Mouse (Mus musculus) ES-E14 (cell line): ENCODE results near the gene Zfp526. TPM values are rescaled to one million over a fixed set of nuclear protein-coding genes. Genes with fewer than 3 reads are reported as not detected.

ENCODE experiments used
- DNase-seq: peaks from one replicate; pipeline ENCODE4 v3.0.0-alpha.2; 2013; ENCODE audit warnings: low read depth, low spot score
- H3K27ac ChIP-seq: 2 replicates; pipeline ENCODE4 v1.5.1; 2012; ENCODE audit warnings: low read depth, mild to moderate bottlenecking, low read length, moderate library complexity, mixed read lengths; ENCODE audit not compliant: poor library complexity, insufficient read depth, severe bottlenecking
- H3K36me3 ChIP-seq: 2 replicates; pipeline ENCODE4 v1.6.1; 2012; ENCODE audit warnings: mild to moderate bottlenecking, low read length, moderate library complexity, mixed read lengths; ENCODE audit not compliant: control insufficient read depth, poor library complexity, insufficient read depth, severe bottlenecking
- H3K4me1 ChIP-seq, 2 experiments: fragments of 150-350 bp in 1 of 2; sonication (generic) in 1 of 2; 2 replicates each; pipeline ENCODE4 v1.6.1; 2012; ENCODE audit warnings: low read length in 2 of 2, mild to moderate bottlenecking in 1 of 2, mixed read lengths in 1 of 2; ENCODE audit not compliant: control insufficient read depth in 2 of 2, insufficient read depth in 2 of 2, poor library complexity in 1 of 2
- H3K4me3 ChIP-seq, 2 experiments: fragments of 150-350 bp in 1 of 2; sonication (generic) in 1 of 2; 2 replicates each; pipeline ENCODE4 v1.5.1; 2012; ENCODE audit warnings: low read length in 2 of 2, low read depth in 1 of 2, mild to moderate bottlenecking in 1 of 2, mixed read lengths in 1 of 2; ENCODE audit not compliant: insufficient read depth in 1 of 2, poor library complexity in 1 of 2, severe bottlenecking in 1 of 2
- H3K9ac ChIP-seq: 2 replicates; pipeline ENCODE4 v1.6.1; 2012; ENCODE audit warnings: low read depth, mild to moderate bottlenecking, low read length, mixed read lengths; ENCODE audit not compliant: poor library complexity, insufficient read depth, severe bottlenecking
- H3K9me3 ChIP-seq: fragments of 150-350 bp; sonication (generic); 2 replicates; pipeline ENCODE4 v1.6.1; 2012; ENCODE audit warnings: low read depth, mild to moderate bottlenecking, low read length; ENCODE audit not compliant: control insufficient read depth, insufficient read depth
- CHD2 ChIP-seq: IDR thresholded peaks from 2 replicates; pipeline ENCODE4 v1.6.1; 2014; ENCODE audit warnings: mild to moderate bottlenecking, low read depth, low read length, inconsistent platforms
- HCFC1 ChIP-seq: IDR thresholded peaks from 2 replicates; pipeline ENCODE4 v1.6.1; 2012; ENCODE audit warnings: low read length, inconsistent platforms, borderline replicate concordance; ENCODE audit not compliant: insufficient read depth
- MAFK ChIP-seq: IDR thresholded peaks from 2 replicates; pipeline ENCODE4 v1.6.1; 2014; ENCODE audit warnings: mild to moderate bottlenecking, low read depth, low read length, inconsistent platforms; ENCODE audit not compliant: insufficient read depth
- ZC3H11A ChIP-seq: IDR thresholded peaks from 2 replicates; pipeline ENCODE4 v1.6.1; 2012; ENCODE audit warnings: low read depth, mild to moderate bottlenecking, inconsistent platforms, low read length, borderline replicate concordance
- ZNF384 ChIP-seq: IDR thresholded peaks from 2 replicates; pipeline ENCODE4 v1.6.1; 2012; ENCODE audit warnings: low read depth, low read length, inconsistent platforms
- in situ Hi-C, 2 experiments: fragments of 600-800 bp; cut with MboI; formaldehyde crosslinking; loops; one replicate each; pipeline ENCODE4 v1.15.1; 2025; ENCODE audit warnings: low sequenced_read_pairs in 2 of 2, inconsistent platforms in 1 of 2; ENCODE audit not compliant: unreplicated experiment in 2 of 2
- total RNA-seq: library from RNA; depleted of rRNA; stranded (reverse); fragments of 300-350 nt; gene quantifications from 2 replicates; pipeline ENCODE4 v1.2.3, GENCODE M21; 2012

The Zfp526 gene
- total RNA-seq, 1 experiment, result 5.0 TPM

- H3K27ac ChIP-seq, result peak overlapping the region; percentile 67
- TF ChIP-seq ZC3H11A, result no peak
- 0 out of 2 replicates have a peak, but pooled peaks have one; percentile 48 for TF ChIP-seq CHD2
- H3K9me3 ChIP-seq, result no peaks in the 10 kb centered on the region
- peak overlapping the region in 1 of 2 experiments; percentile 36; a peak in 3 of 4 replicates for H3K4me3 ChIP-seq
- peak; percentile 47 for DNase-seq
- no peaks in the 10 kb centered on the region for H3K36me3 ChIP-seq
- H3K9ac ChIP-seq, result peak overlapping the region; percentile 16; the same call in 1 of the 2 replicates
- peaks cover 11 to 16% of the 10 kb centered on the region in 2 experiments for H3K4me1 ChIP-seq
- in situ Hi-C loops, result no loop called here
These were observed 29.1 kb upstream of the Zfp526 start for GRCm38 (mm10) chr7:25192110-25192509.

- TF ChIP-seq ZC3H11A, result no peak
- no peak for TF ChIP-seq CHD2
- no peak for TF ChIP-seq HCFC1
- no peak for TF ChIP-seq ZNF384
- no peak for TF ChIP-seq MAFK
- peaks cover 6 to 16% of the 10 kb centered on the region in 2 experiments; a peak in 3 of 4 replicates for H3K4me1 ChIP-seq
- H3K27ac ChIP-seq, result no peak overlapping the region
- no peak for DNase-seq
- no peaks in the 10 kb centered on the region for H3K9me3 ChIP-seq
- no peaks in the 10 kb centered on the region for H3K36me3 ChIP-seq
- in situ Hi-C loops, result no loop called here
- H3K4me3 ChIP-seq, result no peak overlapping the region
- H3K9ac ChIP-seq, result no peak overlapping the region
These were observed 26.1 kb upstream of the Zfp526 start for GRCm38 (mm10) chr7:25195148-25195547.

GRCm38 (mm10) chr7:25196107-25196506 lies 25.1 kb upstream of the Zfp526 start:
- in situ Hi-C loops, result no loop called here
- Histone ChIP-seq H3K4me1 (peaks cover 3 to 16% of the 10 kb centered on the region in 2 experiments; a peak in 2 of 4 replicates), H3K4me3 (no peak overlapping the region), H3K27ac (no peak overlapping the region), H3K9ac (no peak overlapping the region), H3K9me3 (no peaks in the 10 kb centered on the region), H3K36me3 (no peaks in the 10 kb centered on the region)
- TF ChIP-seq MAFK, result no peak
- TF ChIP-seq HCFC1, result no peak
- no peak for TF ChIP-seq CHD2
- TF ChIP-seq ZC3H11A, result no peak
- TF ChIP-seq ZNF384, result no peak
- DNase-seq, result no peak

GRCm38 (mm10) chr7:25197384-25198018 lies 23.7 kb upstream of the Zfp526 start:
- H3K27ac ChIP-seq, result no peak overlapping the region
- no peak overlapping the region for H3K9ac ChIP-seq
- no peaks in the 10 kb centered on the region for H3K9me3 ChIP-seq
- peaks cover 4% of the 10 kb centered on the region for H3K36me3 ChIP-seq
- no peak overlapping the region for H3K4me3 ChIP-seq
- no peak for DNase-seq
- H3K4me1 ChIP-seq, result peaks cover 0 to 12% of the 10 kb centered on the region in 2 experiments; a peak in 2 of 4 replicates
- TF ChIP-seq MAFK (no peak), ZC3H11A (no peak), HCFC1 (no peak), ZNF384 (no peak), CHD2 (no peak)
- in situ Hi-C loops, result no loop called here
